Mouse (Mus musculus): ENCODE results near the gene Shoc2. TPM values are rescaled to one million over a fixed set of nuclear protein-coding genes. Genes with fewer than 3 reads are reported as not detected.
"Not testable (repeated sequence)": the region's sequence is repeated elsewhere in the genome, so short reads cannot be mapped to it uniquely, and the experiment has no call there.

The Shoc2 gene
- total RNA-seq, 1 experiment from 2014 or later: 70.9 TPM

GRCm38 (mm10) chr19:53926705-53927104, 17.4 kb upstream of the Shoc2 start:
- no peak for ATAC-seq (ENCODE audit: extremely low read depth, insufficient number of reproducible peaks, low FRiP score, poor library complexity, severe bottlenecking)

DNA sequence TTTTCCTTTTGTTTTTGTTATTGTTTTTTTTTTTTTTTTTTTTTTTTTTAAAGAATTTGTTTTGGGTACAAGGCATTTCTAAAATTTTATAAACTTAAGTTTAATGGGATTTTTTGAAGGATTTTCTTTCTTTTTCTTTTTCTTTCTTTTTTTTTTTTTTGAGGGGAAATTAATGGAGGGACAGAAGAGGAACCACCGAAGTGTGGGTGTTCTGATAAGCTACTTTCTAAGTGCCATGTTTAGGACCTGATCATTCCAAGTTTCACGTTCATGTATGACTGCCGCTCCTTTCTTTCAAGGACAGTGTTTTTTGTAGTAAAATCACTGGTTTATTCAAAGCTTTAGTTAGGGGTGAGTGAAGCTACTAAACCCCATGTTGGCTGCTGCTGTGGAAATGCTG, 14.9 kb upstream of the Shoc2 start:
- ATAC-seq (ENCODE audit: extremely low read depth, insufficient number of reproducible peaks, low FRiP score, poor library complexity, severe bottlenecking): no peak

- ATAC-seq (ENCODE audit: extremely low read depth, insufficient number of reproducible peaks, low FRiP score, poor library complexity, severe bottlenecking): no peak
Measured at GRCm38 (mm10) chr19:53933050-53933449, 11.1 kb upstream of the Shoc2 start.

DNA sequence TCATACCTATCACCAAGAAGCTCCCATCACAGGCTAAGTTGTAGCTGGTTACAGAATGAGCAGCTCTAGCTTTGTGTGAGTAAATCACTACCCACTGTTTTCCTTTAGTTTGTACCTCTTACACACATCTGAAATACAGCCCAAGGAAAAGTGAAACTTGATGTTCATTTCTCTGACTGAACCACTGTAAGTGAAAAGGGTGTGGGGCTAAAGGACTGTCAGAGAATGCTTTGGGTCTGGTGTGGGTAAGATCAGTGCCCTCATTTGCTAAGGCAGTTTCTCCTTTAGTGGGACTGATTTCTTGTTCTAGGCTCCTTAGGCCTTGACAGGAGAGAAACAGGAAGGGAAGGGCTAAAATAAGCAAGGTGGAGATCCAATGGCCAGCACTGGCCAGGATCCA, 10.1 kb upstream of the Shoc2 start:
- no peak for ATAC-seq (ENCODE audit: extremely low read depth, insufficient number of reproducible peaks, low FRiP score, poor library complexity, severe bottlenecking)

- ATAC-seq (ENCODE audit: extremely low read depth, insufficient number of reproducible peaks, low FRiP score, poor library complexity, severe bottlenecking): no peak
Measured at GRCm38 (mm10) chr19:53939467-53939866, 4.6 kb upstream of the Shoc2 start.

- no peak for ATAC-seq (ENCODE audit: extremely low read depth, insufficient number of reproducible peaks, low FRiP score, poor library complexity, severe bottlenecking)
Measured at GRCm38 (mm10) chr19:53941139-53941538, 3.0 kb upstream of the Shoc2 start.

DNA sequence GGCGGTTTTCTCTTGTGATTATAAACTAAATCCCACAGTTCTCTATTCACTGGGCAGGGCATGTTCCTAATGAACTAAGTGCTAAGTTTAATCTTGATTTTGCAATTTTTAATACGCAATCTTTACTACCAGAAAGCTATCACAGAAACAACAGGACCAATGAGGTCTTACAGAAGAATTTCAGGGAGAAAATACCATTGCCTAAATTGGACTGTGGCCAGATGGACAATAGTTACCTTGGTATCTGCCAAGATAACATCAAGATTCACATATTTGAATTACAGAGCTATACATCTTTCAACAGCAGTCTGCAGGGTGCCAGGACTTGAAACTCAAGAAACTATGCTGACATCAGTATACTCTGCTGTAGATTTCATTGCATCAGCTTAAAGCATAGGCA, 1.8 kb upstream of the Shoc2 start:
- ATAC-seq (ENCODE audit: extremely low read depth, insufficient number of reproducible peaks, low FRiP score, poor library complexity, severe bottlenecking): no peak

DNA sequence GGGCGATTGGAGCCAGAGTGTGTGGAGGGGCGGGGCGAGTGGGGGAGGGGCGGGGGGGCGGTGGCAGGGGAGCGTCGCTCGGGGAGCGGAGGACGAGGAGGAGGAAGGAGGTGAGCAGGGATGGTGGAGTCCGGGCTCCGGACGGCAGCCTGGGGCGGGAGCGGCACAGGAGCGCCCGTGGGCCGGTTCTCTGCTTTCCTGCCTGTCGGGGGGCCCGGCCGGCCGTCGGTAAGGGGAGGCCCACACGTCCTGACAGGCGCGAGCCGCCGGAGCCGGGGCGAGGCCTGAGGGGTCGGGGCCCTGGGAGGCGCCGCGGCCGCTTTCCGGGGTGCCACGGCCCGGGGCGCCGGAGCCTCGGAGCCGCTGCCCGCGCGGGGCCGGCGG, 672 bp downstream of the Shoc2 start:
- ATAC-seq (ENCODE audit: extremely low read depth, insufficient number of reproducible peaks, low FRiP score, poor library complexity, severe bottlenecking): no peak

DNA sequence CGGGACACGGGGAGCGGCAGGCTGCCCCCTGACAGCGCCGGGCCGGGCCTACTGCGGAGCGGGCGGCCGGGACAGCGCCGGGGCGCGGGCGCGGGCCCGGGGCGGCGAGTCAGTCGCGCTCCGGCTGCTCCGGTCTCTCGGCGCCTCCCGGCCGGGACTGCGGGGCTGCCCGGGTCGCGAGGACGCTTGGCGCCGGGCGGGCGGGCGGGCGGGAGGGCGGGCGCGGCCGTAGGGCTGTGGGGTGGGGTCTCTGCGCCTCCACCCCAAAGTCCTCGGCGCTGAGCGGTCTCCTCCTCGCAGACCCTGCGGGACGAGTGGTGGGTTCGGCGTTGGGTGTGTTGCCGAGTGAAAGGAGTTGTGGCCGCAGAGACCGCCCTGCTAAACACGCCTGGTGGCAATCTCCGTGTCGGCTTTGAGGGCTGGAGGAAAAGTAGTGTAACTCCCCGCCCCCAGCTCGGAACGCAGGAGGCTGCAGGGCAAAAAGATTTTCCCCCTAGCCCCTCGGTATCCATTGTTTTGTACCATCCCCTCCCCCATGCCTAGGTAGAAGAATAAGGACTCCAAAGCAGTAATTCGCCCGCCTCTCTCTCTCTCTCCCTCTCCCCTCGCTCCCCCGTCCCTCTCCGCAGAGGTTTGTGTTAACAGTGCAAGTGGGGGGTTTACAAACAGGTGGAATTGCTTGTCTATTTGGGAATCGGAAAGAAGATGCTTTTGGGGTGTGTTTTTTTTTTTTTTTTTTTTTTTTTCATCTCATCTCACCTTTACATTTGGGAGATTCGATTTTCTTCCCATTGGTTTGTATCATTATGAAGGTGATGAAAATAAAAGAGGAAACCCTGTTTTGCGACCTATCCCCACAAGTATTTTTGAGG, 1.3 kb downstream of the Shoc2 start:
- ATAC-seq (ENCODE audit: extremely low read depth, insufficient number of reproducible peaks, low FRiP score, poor library complexity, severe bottlenecking): no peak

DNA sequence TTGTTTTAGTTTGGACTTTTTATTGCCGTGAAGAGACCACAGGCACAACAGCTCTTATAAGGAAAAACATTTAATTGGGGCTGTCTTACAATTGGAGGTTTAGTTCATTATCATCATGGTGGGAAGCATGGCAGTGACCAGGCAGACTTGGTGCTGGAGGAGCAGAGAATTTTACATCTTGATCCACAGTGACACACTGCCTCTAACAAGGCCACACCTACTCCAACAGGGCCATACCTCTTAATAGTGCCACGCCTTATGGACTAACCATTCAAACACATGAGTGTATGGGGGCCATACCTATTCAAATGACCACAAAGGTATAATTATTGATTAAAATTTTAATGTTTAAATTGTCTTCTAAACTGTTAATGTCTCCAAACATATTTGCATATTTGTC, 13.4 kb downstream of the Shoc2 start:
- ATAC-seq (ENCODE audit: extremely low read depth, insufficient number of reproducible peaks, low FRiP score, poor library complexity, severe bottlenecking): no peak

- no peak for ATAC-seq (ENCODE audit: extremely low read depth, insufficient number of reproducible peaks, low FRiP score, poor library complexity, severe bottlenecking)
Measured at GRCm38 (mm10) chr19:53962511-53962910, 18.4 kb downstream of the Shoc2 start.

DNA sequence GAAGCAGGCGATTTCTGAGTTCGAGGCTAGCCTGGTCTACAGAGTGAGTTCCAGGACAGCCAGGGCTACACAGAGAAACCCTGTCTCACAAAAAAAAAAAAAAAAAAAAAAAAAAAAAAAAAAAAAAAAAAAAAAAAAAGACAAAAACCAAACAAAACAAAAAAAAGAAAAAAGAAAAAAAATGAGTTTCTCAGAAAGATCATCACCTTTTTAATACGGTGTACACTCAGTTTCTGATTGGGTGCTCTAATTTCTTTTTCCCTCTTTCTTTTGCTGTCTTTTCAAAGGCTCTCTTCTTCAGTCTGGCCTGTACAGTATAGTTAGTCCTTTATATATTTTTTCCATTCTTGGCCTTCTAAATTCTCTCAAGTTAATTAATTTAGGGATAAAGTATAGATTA, 20.2 kb downstream of the Shoc2 start:
- not testable (repeated sequence) for ATAC-seq (ENCODE audit: extremely low read depth, insufficient number of reproducible peaks, low FRiP score, poor library complexity, severe bottlenecking)

DNA sequence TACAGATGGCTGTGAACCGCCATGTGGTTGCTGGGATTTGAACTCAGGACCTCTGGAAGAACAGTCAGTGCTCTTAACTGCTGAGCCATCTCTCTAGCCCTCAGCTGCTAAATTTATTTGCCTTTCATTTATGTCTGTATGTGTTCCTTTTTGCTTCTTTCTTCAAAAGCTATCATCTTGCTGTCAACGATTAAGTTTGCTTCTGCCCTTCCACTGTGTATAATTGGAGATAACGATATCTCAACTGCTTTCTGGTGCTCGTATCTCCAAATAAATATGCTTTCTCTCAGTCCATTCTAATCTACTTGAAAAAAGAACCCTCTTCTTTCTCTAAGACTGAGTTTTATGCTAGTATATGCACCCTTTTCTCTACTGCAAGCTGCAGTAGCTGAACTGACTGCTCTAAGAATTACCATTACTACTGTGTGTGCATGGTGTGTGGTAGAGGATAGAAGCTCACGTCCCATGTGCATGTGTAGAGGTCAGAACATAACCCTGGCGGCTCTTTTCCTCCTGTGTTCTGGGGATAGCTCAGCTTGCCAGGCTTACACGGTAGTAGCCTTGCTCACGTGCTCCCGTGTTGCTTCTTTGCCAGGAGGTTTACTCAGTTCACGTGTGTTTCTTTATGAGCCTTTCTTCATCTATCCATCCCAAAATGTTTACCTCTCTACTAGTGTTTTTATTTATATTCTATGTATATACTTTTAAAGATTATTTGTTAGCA, 21.0 kb downstream of the Shoc2 start:
- ATAC-seq (ENCODE audit: extremely low read depth, insufficient number of reproducible peaks, low FRiP score, poor library complexity, severe bottlenecking): no peak

DNA sequence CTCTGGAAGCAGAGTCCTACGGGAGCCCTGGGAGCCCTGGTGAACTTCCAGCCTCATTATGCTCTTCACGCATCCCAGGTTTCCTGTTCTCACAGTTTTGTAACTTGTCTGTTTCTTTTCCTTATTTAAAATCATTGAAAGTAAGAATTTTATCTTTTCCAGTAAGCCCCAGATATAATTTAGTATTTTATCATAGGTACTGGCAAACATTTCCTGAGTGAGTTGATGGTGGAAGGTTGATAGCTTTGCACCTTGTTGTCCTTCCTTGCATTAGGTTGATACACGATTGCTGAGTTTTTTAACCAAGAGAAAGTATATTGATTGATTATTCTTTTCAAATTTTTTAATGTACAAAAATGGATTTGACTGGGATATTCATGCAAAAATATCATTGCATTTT, 25.1 kb downstream of the Shoc2 start:
- no peak for ATAC-seq (ENCODE audit: extremely low read depth, insufficient number of reproducible peaks, low FRiP score, poor library complexity, severe bottlenecking)

- no peak for ATAC-seq (ENCODE audit: extremely low read depth, insufficient number of reproducible peaks, low FRiP score, poor library complexity, severe bottlenecking)
Measured at GRCm38 (mm10) chr19:53971938-53972337, 27.8 kb downstream of the Shoc2 start.

DNA sequence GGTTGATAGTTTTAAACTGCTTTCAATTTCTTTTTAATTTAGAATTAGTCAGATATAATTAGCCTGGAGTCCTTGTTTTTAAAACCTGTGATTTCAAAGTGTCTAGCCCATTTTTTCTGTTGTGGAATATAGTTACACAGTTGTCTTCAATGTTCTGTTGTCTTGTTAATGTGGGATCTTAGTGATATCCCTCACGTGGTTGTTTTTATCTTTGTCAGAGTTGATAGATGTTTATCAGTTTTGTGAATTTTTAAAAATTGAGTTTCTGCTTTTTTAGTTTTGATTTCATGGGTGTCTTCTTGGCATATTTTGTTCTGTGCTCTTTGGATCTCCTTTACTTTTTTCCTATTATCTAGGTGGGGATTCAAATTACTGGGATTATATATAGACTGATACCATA, 29.6 kb downstream of the Shoc2 start:
- no peak for ATAC-seq (ENCODE audit: extremely low read depth, insufficient number of reproducible peaks, low FRiP score, poor library complexity, severe bottlenecking)

- no peak for ATAC-seq (ENCODE audit: extremely low read depth, insufficient number of reproducible peaks, low FRiP score, poor library complexity, severe bottlenecking)
Measured at GRCm38 (mm10) chr19:53982041-53982440, 37.9 kb downstream of the Shoc2 start.

DNA sequence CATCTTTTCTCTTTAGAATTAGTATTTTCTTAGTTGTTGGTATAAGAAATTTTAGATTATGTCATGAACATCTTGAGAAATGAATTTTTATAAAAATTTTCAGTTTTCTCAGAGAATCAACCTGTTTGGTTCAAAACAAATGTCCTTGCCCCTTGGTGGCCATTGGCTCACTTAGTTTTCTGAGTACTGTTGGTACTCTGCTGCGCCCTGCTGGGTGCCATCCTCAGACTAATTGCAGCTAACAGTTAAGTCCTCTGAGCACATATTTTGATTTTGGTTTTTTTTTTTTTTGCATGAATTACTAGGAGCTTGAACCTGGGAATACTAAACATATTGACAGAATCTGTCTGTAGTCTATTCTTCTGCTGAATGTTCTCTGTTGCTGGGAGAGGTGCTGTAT, 39.2 kb downstream of the Shoc2 start:
- ATAC-seq (ENCODE audit: extremely low read depth, insufficient number of reproducible peaks, low FRiP score, poor library complexity, severe bottlenecking): no peak

DNA sequence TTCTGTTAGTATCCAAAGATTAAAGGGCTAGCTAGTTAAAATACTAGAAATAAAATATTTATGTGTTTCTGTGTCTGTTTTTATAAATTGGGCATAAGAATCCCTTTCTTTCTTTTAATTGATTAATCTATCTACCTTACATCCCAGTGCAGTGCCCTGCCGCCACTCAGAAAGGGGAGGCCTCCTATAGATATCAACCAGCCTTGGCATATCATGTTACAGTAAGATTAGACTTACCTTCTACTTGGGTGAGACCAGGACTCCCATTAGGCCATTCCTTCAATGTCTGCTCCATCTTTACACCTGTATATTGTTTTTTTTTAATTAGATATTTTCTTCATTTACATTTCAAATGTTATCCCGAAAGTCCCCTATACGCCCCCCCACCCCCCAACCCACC, 40.5 kb downstream of the Shoc2 start:
- no peak for ATAC-seq (ENCODE audit: extremely low read depth, insufficient number of reproducible peaks, low FRiP score, poor library complexity, severe bottlenecking)

DNA sequence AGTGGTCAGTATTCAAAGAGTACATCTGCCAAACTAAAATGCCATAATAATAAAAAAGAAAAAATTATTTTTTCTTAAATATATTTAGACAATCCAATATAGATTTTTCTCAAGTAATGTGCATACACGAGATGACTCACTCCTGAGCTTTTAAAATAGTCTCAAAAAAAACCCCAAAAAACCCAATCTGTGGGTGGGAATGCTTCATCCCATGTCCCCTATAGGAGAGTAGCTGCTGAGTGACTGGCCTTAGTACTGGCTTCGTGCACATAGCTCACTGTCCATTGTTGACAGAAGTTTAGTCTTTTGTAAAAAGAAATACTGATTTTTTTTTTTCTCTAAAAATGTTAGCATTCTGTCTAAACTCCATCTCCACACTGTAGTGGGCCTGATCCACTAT, 46.4 kb downstream of the Shoc2 start:
- ATAC-seq (ENCODE audit: extremely low read depth, insufficient number of reproducible peaks, low FRiP score, poor library complexity, severe bottlenecking): no peak
